Mouse (Mus musculus) mesoderm, embryonic 11.5 days (tissue): ENCODE measurements at regions not wholly inside any gene's neighbourhood (a gene's known extent, or its start where the extent isn't known, plus 50 kb on each side); places are given as distances from the start of the nearest gene placed in this dataset.
A peak's percentile ranks its signal among the peaks of the same experiment; 100 is the strongest.

Experiments
- DNase-seq: peaks from one replicate; pipeline ENCODE4 v3.0.0-alpha.2; 2012; ENCODE audit warnings: low read depth, low spot score

- DNase-seq, result no peak
Observed at GRCm38 (mm10) chr13:71034926-71035687, 193.5 kb upstream of the Adamts16 start.

GRCm38 (mm10) chr13:71008216-71008615, 166.6 kb upstream of the Adamts16 start:
- DNase-seq, result peak; percentile 69

GRCm38 (mm10) chr13:71006117-71006516, 164.5 kb upstream of the Adamts16 start:
- DNase-seq, result peak; percentile 76

- DNase-seq, result no peak
Observed at GRCm38 (mm10) chr13:71003517-71003916, 161.9 kb upstream of the Adamts16 start.

- DNase-seq, result peak; percentile 61
Observed at GRCm38 (mm10) chr13:71001278-71001677, 159.7 kb upstream of the Adamts16 start.

GRCm38 (mm10) chr13:71000422-71001008, 158.9 kb upstream of the Adamts16 start:
- peak; percentile 35 for DNase-seq

GRCm38 (mm10) chr13:70993522-70993921, 151.9 kb upstream of the Adamts16 start:
- no peak for DNase-seq

- no peak for DNase-seq
Observed at GRCm38 (mm10) chr13:70989999-70990645, 148.5 kb upstream of the Adamts16 start.

GRCm38 (mm10) chr13:70979344-70979743, 137.7 kb upstream of the Adamts16 start:
- no peak for DNase-seq

- no peak for DNase-seq
Observed at GRCm38 (mm10) chr13:70978547-70979307, 137.1 kb upstream of the Adamts16 start.

GRCm38 (mm10) chr13:70969596-70969995, 128.0 kb upstream of the Adamts16 start:
- DNase-seq, result no peak

- DNase-seq, result no peak
Observed at GRCm38 (mm10) chr13:70967781-70968180, 126.2 kb upstream of the Adamts16 start.

GRCm38 (mm10) chr13:70963384-70963783, 121.8 kb upstream of the Adamts16 start:
- no peak for DNase-seq

GRCm38 (mm10) chr13:70934309-70935037, 92.9 kb upstream of the Adamts16 start:
- DNase-seq, result peak; percentile 18

- DNase-seq, result no peak
Observed at GRCm38 (mm10) chr13:70913834-70914233, 72.2 kb upstream of the Adamts16 start.

GRCm38 (mm10) chr13:70910934-70911333, 69.3 kb upstream of the Adamts16 start:
- no peak for DNase-seq

- DNase-seq, result no peak
Observed at GRCm38 (mm10) chr13:70904834-70905233, 63.2 kb upstream of the Adamts16 start.

GRCm38 (mm10) chr13:70903831-70904230, 62.2 kb upstream of the Adamts16 start:
- DNase-seq, result peak; percentile 7

GRCm38 (mm10) chr13:70903150-70903549, 61.5 kb upstream of the Adamts16 start:
- no peak for DNase-seq

- peak; percentile 22 for DNase-seq
Observed at GRCm38 (mm10) chr13:70902727-70903126, 61.1 kb upstream of the Adamts16 start.

GRCm38 (mm10) chr13:70891634-70892033, 50.0 kb upstream of the Adamts16 start:
- no peak for DNase-seq
